Mouse (Mus musculus) 3T3-L1 (cell line): ENCODE measurements around the gene Tada2a.

Experiments
- DNase-seq: peaks from one replicate; pipeline ENCODE4 v3.0.0-alpha.2; 2015; ENCODE audit warnings: low read depth, low spot score

Tada2a gene

DNA sequence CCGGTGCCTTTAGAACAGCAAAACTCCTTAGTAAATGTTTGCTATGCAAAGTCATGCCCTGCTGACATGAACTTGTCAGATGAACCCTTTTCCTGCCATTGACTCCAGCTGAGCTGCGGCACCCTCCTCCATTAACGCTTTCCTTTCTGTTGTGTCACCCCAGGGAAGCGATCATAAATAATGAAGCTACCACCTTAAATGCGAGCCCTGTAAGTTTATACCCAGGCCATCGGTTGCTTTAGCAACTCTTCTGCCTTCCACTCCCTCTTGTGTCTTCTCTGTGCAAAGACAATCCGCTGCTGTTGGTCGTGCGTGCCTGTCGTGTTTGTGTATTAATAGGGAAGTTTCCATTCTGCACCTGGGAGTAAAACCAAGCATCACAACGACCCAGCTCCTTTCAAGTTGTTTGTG lies 63.3 kb downstream of the Tada2a start:
- peak; percentile 63 for DNase-seq

- no peak for DNase-seq
Measured at GRCm38 (mm10) chr11:84063631-84064209, 65.7 kb downstream of the Tada2a start.

- peak; percentile 94 for DNase-seq
Measured at GRCm38 (mm10) chr11:84062805-84063204, 66.6 kb downstream of the Tada2a start.

DNA sequence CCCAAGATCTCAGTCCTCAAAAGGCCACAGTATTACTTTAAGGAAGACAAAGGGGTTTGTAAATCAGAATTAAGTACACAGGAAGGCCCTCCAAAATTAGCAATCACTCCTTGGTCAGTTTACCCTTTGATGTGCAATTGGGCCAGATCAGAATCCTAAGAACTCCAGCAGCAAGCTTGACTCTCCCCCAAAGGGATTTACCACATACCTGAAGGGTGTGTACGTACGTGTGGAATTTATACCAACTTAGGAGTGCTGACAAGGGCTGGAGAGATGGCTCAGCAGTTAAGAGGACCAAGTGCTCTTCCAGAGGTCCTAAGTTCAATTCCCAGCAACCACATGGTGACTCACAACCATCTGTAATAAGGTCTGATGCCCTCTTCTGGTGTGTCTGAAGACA lies 67.5 kb downstream of the Tada2a start:
- DNase-seq, result peak; percentile 87

GRCm38 (mm10) chr11:84060635-84061034 lies 68.8 kb downstream of the Tada2a start:
- DNase-seq, result no peak

DNA sequence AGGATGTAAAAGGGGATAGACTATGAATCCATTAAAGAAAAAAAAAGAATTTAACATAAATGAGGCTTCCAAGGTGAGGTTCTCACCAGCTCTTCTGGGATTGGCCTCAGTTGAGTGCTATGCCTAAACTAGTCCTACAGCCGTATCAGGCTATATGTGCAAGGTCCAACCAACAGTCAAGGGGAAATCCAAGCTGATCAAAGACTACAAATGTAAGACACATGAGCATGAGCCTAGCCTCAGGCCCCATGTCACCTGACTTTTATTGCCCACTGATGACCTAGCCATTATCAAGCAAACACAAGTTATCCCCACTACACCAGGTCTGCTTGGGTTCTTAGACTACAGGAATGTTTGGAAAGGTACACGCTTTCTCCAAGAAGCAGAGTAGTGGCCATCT lies 69.6 kb downstream of the Tada2a start:
- DNase-seq, result no peak

- no peak for DNase-seq
Measured at GRCm38 (mm10) chr11:84057418-84057817, 72.0 kb downstream of the Tada2a start.

GRCm38 (mm10) chr11:84053524-84054163 lies 75.8 kb downstream of the Tada2a start:
- no peak for DNase-seq

GRCm38 (mm10) chr11:84053055-84053454 lies 76.3 kb downstream of the Tada2a start:
- DNase-seq, result no peak

- no peak for DNase-seq
Measured at GRCm38 (mm10) chr11:84048411-84048810, 81.0 kb downstream of the Tada2a start.

- DNase-seq, result no peak
Measured at GRCm38 (mm10) chr11:84047270-84047669, 82.1 kb downstream of the Tada2a start.

DNA sequence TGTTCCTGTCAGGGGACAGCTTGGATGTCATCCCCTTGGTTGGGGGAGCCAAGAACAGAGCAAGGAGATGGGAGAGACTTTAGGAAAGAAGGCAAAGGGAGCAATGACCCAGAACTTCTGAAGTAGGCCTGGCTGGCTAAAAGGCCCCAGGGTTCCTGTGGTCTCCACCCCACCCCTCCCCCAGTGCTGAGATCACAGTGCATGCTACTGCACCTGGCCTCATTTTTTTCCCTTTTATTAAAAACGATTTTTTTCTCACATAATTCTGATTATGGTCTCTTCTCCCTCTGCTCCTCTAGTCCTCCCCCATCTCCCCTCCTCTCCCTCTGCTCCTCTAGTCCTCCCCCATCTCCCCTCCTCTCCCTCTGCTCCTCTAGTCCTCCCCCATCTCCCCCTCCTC lies 84.4 kb downstream of the Tada2a start:
- no peak for DNase-seq

GRCm38 (mm10) chr11:84042808-84043762 lies 86.3 kb downstream of the Tada2a start:
- peak; percentile 87 for DNase-seq

GRCm38 (mm10) chr11:84040621-84041020 lies 88.8 kb downstream of the Tada2a start:
- DNase-seq, result no peak

DNA sequence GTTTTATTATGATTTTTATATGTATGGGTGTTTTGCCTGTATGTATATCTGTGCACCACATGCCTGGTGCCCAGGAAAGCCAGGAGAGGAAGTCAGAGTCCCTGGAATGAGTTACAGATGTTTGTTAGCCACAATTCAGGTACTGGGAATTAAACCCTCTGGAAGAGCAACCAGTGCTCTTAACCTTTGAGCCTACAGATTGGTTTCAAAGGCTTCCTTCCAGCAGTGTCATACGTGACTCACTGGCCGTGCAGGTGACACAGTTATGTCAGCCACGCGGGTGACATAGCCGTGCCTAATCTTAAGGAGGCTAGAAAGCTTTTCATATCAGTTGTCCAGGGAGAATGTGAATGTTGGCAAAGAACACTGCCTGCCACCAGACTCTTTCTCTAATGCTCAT lies 95.7 kb downstream of the Tada2a start:
- no peak for DNase-seq

DNA sequence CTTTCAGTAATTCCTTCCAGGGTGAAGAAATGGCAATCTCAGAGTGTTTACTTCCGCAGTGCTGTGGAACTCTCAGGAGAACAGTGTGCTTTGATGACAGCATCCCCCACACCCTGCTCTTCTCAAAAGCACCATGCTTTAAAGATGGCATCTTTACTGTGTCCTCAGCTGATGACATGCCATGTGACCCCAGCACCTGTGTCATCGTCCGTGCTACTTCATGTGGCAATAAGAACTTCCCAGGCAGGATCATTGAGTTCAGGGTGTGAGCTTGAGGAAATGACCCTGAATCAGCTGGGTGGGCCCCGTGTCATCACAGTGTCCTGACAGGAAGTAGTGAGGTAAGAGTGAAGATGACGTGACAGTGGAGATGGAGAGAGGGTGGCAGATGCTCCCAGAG lies 96.8 kb downstream of the Tada2a start:
- DNase-seq, result no peak

DNA sequence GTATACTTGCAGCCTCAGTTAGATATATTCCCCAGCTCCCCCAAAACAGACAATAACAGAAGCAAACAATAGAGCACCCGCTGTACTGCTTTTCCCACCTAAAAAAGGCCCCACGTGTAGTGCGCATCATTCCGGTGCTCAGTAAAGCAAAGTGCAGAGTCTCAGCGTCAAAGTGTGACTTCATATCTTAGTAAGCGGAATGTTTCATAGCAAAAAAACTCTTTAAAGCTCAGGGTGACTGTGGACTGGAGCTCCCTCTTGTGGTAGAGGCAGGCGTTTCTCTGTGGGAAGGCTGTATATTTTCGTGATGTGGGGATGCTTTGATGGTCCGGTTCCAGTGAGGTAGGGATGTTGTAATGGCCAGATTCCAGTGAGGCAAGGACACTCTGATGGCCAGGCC lies 97.4 kb downstream of the Tada2a start:
- peak; percentile 79 for DNase-seq
